Mouse (Mus musculus) lung, postnatal 0 days (tissue): ENCODE measurements around the gene Dpt. TPM values are rescaled to one million over a fixed set of nuclear protein-coding genes. Genes with fewer than 3 reads are reported as not detected.

Experiments
- ATAC-seq: fragments of 200-750 bp; cut with Nextera tagmentation; 2 replicates; pipeline ENCODE4 v1.8.0; 2017; ENCODE audit warnings: moderate library complexity
- DNase-seq: peaks from one replicate; pipeline ENCODE4 v3.0.0-alpha.2; 2016; ENCODE audit warnings: low spot score
- H3K27ac ChIP-seq: fragments of 300-500 bp; sonication (generic); 2 replicates; pipeline ENCODE4 v1.5.1; 2014; ENCODE audit warnings: antibody characterized with exemption, mild to moderate bottlenecking, low read length, mixed read lengths
- H3K27me3 ChIP-seq: fragments of 300-500 bp; sonication (generic); replicated peaks from 2 replicates; pipeline ENCODE4 v1.6.1; 2014; ENCODE audit warnings: low read length, mixed read lengths; ENCODE audit not compliant: insufficient read depth
- H3K36me3 ChIP-seq: fragments of 300-500 bp; sonication (generic); 2 replicates; pipeline ENCODE4 v1.6.1; 2014; ENCODE audit warnings: low read length, mixed read lengths; ENCODE audit not compliant: insufficient read depth
- H3K4me1 ChIP-seq: fragments of 300-500 bp; sonication (generic); 2 replicates; pipeline ENCODE4 v1.6.1; 2014; ENCODE audit warnings: antibody characterized with exemption, low read depth, low read length, mixed read lengths; ENCODE audit not compliant: insufficient read depth
- H3K4me2 ChIP-seq: fragments of 300-500 bp; sonication (generic); replicated peaks from 2 replicates; pipeline ENCODE4 v1.6.1; 2014; ENCODE audit warnings: low read depth, mild to moderate bottlenecking, low read length, moderate library complexity, mixed read lengths
- H3K4me3 ChIP-seq: fragments of 300-500 bp; sonication (generic); 2 replicates; pipeline ENCODE4 v1.5.1; 2014; ENCODE audit warnings: low read depth, low read length
- H3K9ac ChIP-seq: fragments of 300-500 bp; sonication (generic); replicated peaks from 2 replicates; pipeline ENCODE4 v1.6.1; 2014; ENCODE audit warnings: low read depth, mild to moderate bottlenecking
- H3K9me3 ChIP-seq: fragments of 300-500 bp; sonication (generic); 2 replicates; pipeline ENCODE4 v1.6.1; 2016; ENCODE audit warnings: low read length, mixed read lengths
- CTCF ChIP-seq: IDR thresholded peaks from 2 replicates; pipeline ENCODE4 v1.5.1; 2016; ENCODE audit warnings: antibody characterized with exemption, mild to moderate bottlenecking
- EP300 ChIP-seq: IDR thresholded peaks from 2 replicates; pipeline ENCODE4 v1.6.1; 2016; ENCODE audit warnings: antibody characterized with exemption, mild to moderate bottlenecking, control low read depth
- WGBS: fragments of 180-500 bp; shearing (Covaris S2); extraction: QIAGEN DNeasy Blood & Tissue Kit; methylation state at CpG from one replicate; pipeline ENCODE4 v1.1.7; 2014; 5-methylcytosine and 5-hydroxymethylcytosine counted together
- polyA plus RNA-seq: library from polyadenylated mRNA; unstranded; fragments of >200 nt; fragmentation: Nextera tagmentation; extraction: Ambion mirVana; gene quantifications from 2 replicates; pipeline ENCODE4 v1.2.1, GENCODE M21; 2015

Gene Dpt
- polyA plus RNA-seq = 84.8 and 99.3 TPM in 2 replicates

- peak within 1 kb of the TSS; percentile 83 for H3K27ac ChIP-seq
- ATAC-seq (peak; percentile 50), DNase-seq (peak; percentile 83)
- peak within 1 kb of the TSS; percentile 38; the same call in 1 of the 2 replicates for H3K4me2 ChIP-seq
- 75% methylated on average over 8 of the region's 8 CpGs for WGBS
- H3K9me3 ChIP-seq = no peaks in the 10 kb centered on the region
- no peaks in the 10 kb centered on the region for H3K4me1 ChIP-seq
- TF ChIP-seq EP300 = peak; percentile 36; the same call in 1 of the 2 replicates
- TF ChIP-seq CTCF = no peak
- H3K4me3 ChIP-seq = peak within 1 kb of the TSS; percentile 16
- H3K9ac ChIP-seq = no peak within 1 kb of the TSS
- no peaks in the 10 kb centered on the region for H3K36me3 ChIP-seq
- H3K27me3 ChIP-seq = no peaks in the 10 kb centered on the region
Observed at GRCm38 (mm10) chr1:164796471-164796870, at the start of gene Dpt. TSS of gene Dpt (plus strand) at chr1:164796644.

DNA sequence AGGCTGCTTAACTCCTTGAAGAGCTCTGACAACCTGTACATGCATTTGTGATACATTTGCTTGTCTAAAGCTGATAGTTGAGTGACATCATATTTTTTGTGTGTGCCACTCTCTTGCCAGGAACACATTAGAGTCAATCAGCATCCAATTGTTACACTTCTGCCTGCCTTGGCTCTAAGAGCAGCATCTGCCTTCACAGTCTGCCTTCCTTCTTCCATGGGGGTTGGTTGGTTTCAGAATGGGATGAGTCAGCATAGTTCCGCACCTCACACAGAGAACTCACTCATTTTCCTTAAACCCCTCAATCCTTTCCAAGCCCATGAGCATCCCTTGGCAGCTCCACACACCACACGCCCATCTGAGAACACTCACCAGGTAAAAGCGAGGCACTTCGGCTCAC, 42.7 kb upstream of the Dpt start:
- Histone ChIP-seq H3K9me3 (no peaks in the 10 kb centered on the region), H3K4me1 (no peaks in the 10 kb centered on the region), H3K27me3 (no peaks in the 10 kb centered on the region), H3K4me3 (no peak overlapping the region), H3K36me3 (no peaks in the 10 kb centered on the region), H3K27ac (no peak overlapping the region), H3K9ac (no peak overlapping the region), H3K4me2 (no peak overlapping the region)
- DNase-seq (no peak), ATAC-seq (no peak)
- TF ChIP-seq CTCF (no peak), EP300 (no peak)
- WGBS = 91% methylated on average over 4 of the region's 4 CpGs

DNA sequence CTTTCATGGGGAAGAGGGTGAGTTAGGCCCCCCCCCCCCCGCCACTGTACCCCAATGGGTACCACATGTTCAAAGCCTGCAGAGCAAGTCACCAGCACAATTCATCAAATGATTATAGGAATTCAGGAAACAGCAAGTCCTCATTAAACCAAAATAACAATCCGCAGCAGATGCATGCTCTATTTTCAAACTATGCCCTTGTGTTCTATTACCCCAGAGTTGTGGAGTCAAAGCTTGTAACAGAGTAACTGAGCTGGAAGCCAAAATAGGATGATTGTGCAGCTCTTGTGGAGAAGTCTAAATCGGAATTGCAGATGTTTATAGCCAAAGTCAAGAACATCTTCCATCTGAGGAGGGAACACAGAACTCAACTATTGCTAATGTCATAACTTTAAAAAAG, 40.8 kb upstream of the Dpt start:
- H3K9me3 ChIP-seq = no peaks in the 10 kb centered on the region
- no peak overlapping the region for H3K27ac ChIP-seq
- no peaks in the 10 kb centered on the region for H3K4me1 ChIP-seq
- ATAC-seq = no peak
- no peaks in the 10 kb centered on the region for H3K36me3 ChIP-seq
- 85% methylated on average over 3 of the region's 3 CpGs for WGBS
- no peak for DNase-seq
- no peak overlapping the region for H3K4me2 ChIP-seq
- no peak for TF ChIP-seq EP300
- no peak for TF ChIP-seq CTCF
- H3K9ac ChIP-seq = no peak overlapping the region
- H3K27me3 ChIP-seq = no peaks in the 10 kb centered on the region
- no peak overlapping the region for H3K4me3 ChIP-seq

DNA sequence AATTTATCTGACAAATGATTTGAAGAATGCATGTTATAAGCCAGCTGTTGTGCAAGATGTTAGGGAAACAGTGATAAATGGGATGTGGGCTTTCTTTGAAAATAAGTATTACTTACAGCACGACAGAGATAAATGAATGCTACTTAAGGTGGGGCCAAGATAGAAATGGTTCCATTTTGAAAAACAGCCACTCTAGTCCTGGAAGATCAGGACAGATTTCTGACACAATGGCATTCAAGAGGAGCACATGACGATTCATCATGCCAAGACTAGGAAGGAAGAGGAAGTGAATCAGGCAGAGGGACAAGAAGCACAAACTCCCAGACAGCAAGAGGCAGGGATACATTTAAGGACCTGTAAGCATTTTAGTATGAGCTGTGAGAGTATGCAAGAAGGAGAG, 39.5 kb upstream of the Dpt start:
- H3K9ac ChIP-seq = no peak overlapping the region
- peak; percentile 36 for DNase-seq
- no peaks in the 10 kb centered on the region for H3K36me3 ChIP-seq

GRCm38 (mm10) chr1:164758401-164758800, 38.0 kb upstream of the Dpt start:
- ATAC-seq (no peak), DNase-seq (no peak)
- Histone ChIP-seq H3K4me2 (no peak overlapping the region), H3K4me1 (no peaks in the 10 kb centered on the region), H3K27me3 (no peaks in the 10 kb centered on the region), H3K9ac (no peak overlapping the region), H3K9me3 (no peaks in the 10 kb centered on the region), H3K4me3 (no peak overlapping the region), H3K27ac (no peak overlapping the region), H3K36me3 (no peaks in the 10 kb centered on the region)
- WGBS = 67% methylated on average over 2 of the region's 2 CpGs
- no peak for TF ChIP-seq CTCF
- no peak for TF ChIP-seq EP300

More for the DNA sequence above, 39.5 kb upstream of the Dpt start:
- 50% methylated on average over 2 of the region's 2 CpGs for WGBS
- H3K9me3 ChIP-seq = no peaks in the 10 kb centered on the region
- ATAC-seq = no peak
- no peak overlapping the region for H3K27ac ChIP-seq
- no peak overlapping the region for H3K4me2 ChIP-seq
- H3K27me3 ChIP-seq = no peaks in the 10 kb centered on the region
- no peaks in the 10 kb centered on the region for H3K4me1 ChIP-seq
- TF ChIP-seq CTCF (no peak), EP300 (no peak)
- no peak overlapping the region for H3K4me3 ChIP-seq

DNA sequence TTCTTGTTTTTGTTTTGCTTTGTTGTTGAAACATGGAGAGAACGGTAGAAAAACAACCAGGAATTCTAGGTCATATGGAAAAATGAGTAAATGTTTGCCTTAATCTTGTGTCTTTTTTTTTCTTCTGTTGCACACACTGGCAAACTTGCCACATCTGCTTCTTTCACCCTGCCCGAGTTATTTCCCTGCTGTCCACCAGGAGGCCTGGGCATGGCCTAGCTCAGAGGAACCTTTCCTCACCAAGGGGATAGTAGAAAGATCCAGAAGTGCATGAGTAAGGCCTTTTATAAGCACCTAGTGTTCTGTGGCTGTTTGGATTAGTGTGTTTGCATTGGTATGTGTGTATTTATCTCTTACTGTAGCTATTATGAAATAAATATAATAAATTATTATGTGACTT, 34.2 kb upstream of the Dpt start:
- Histone ChIP-seq H3K4me2 (no peak overlapping the region), H3K4me1 (no peaks in the 10 kb centered on the region), H3K27ac (no peak overlapping the region), H3K36me3 (no peaks in the 10 kb centered on the region), H3K9me3 (no peaks in the 10 kb centered on the region), H3K9ac (no peak overlapping the region), H3K27me3 (no peaks in the 10 kb centered on the region), H3K4me3 (no peak overlapping the region)
- DNase-seq (peak; percentile 58), ATAC-seq (0 out of 2 replicates have a peak, but pooled peaks have one; percentile 43)
- TF ChIP-seq EP300 (no peak), CTCF (peak; percentile 70)
- WGBS = 53% methylated on average over 2 of the region's 2 CpGs

GRCm38 (mm10) chr1:164766646-164767045, 29.8 kb upstream of the Dpt start:
- ATAC-seq (peak; percentile 83), DNase-seq (peak; percentile 91)
- Histone ChIP-seq H3K4me1 (no peaks in the 10 kb centered on the region), H3K4me3 (no peak overlapping the region), H3K27me3 (no peaks in the 10 kb centered on the region), H3K27ac (0 out of 2 replicates have a peak overlapping the region, but pooled peaks have one; percentile 38), H3K9ac (no peak overlapping the region), H3K4me2 (no peak overlapping the region), H3K9me3 (no peaks in the 10 kb centered on the region), H3K36me3 (no peaks in the 10 kb centered on the region)
- no peak for TF ChIP-seq CTCF
- TF ChIP-seq EP300 = peak; percentile 74
- WGBS = 42% methylated on average over 3 of the region's 3 CpGs
